Mouse (Mus musculus) forebrain, embryonic 15.5 days (tissue): ENCODE measurements at regions not wholly inside any gene's neighbourhood (a gene's known extent, or its start where the extent isn't known, plus 50 kb on each side); places are given as distances from the start of the nearest gene placed in this dataset.
A peak's percentile ranks its signal among the peaks of the same experiment; 100 is the strongest.

Source experiments
- ATAC-seq: fragments of 200-750 bp; cut with Nextera tagmentation; replicated peaks from 2 replicates; pipeline ENCODE4 v1.8.0; 2017; ENCODE audit warnings: mild to moderate bottlenecking, moderate TSS enrichment, moderate library complexity
- H3K27ac ChIP-seq: fragments of 300-500 bp; sonication (generic); replicated peaks from 2 replicates; pipeline ENCODE4 v1.5.1; 2015; ENCODE audit warnings: mild to moderate bottlenecking, inconsistent platforms
- H3K27me3 ChIP-seq: fragments of 300-500 bp; sonication (generic); 2 replicates; pipeline ENCODE4 v1.6.1; 2015; ENCODE audit warnings: inconsistent platforms
- H3K36me3 ChIP-seq: fragments of 300-500 bp; sonication (generic); 2 replicates; pipeline ENCODE4 v1.6.1; 2015; ENCODE audit warnings: mild to moderate bottlenecking, inconsistent platforms
- H3K4me1 ChIP-seq: fragments of 300-500 bp; sonication (generic); 2 replicates; pipeline ENCODE4 v1.6.1; 2015; ENCODE audit warnings: inconsistent platforms
- H3K4me2 ChIP-seq: fragments of 300-500 bp; sonication (generic); replicated peaks from 2 replicates; pipeline ENCODE4 v1.6.1; 2015; ENCODE audit warnings: mild to moderate bottlenecking, inconsistent platforms
- H3K4me3 ChIP-seq: fragments of 300-500 bp; sonication (generic); 2 replicates; pipeline ENCODE4 v1.5.1; 2015; ENCODE audit warnings: mild to moderate bottlenecking, inconsistent platforms
- H3K9ac ChIP-seq: fragments of 300-500 bp; sonication (generic); replicated peaks from 2 replicates; pipeline ENCODE4 v1.6.1; 2015; ENCODE audit warnings: mild to moderate bottlenecking, inconsistent platforms
- H3K9me3 ChIP-seq: fragments of 300-500 bp; sonication (generic); 2 replicates; pipeline ENCODE4 v1.6.1; 2016; ENCODE audit warnings: inconsistent platforms
- WGBS: fragments of 180-500 bp; shearing (Covaris S2); methylation state at CpG from one replicate; pipeline ENCODE4 v1.1.7; 2015; ENCODE audit warnings: mixed read lengths; 5-methylcytosine and 5-hydroxymethylcytosine counted together

DNA sequence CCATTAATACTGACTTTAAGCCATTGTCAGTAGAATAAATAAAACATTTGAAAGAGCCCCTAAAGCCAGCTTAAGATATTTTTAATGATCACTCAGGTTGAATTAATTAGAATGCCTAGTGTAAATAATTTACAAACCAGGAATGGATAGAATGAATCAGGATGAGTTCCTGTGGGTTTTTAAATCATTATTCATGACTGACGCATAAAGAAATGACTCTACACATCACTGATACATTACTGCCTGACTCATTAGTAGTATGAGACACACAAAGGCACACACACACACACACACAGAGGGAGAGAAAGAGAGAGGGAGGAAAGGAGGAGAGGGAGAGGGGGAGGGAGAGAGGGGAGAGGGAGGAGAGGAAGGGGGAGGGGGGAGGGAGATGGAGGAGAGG is 612.0 kb downstream of the Ipmk start:
- Histone ChIP-seq H3K27me3 (no peaks in the 10 kb centered on the region), H3K9me3 (no peaks in the 10 kb centered on the region), H3K4me1 (peaks cover 10% of the 10 kb centered on the region), H3K4me2 (no peak overlapping the region), H3K36me3 (no peaks in the 10 kb centered on the region), H3K4me3 (no peak overlapping the region), H3K9ac (no peak overlapping the region), H3K27ac (no peak overlapping the region)
- 61% methylated on average over 1 of the region's 1 CpGs for WGBS
- ATAC-seq = no peak

DNA sequence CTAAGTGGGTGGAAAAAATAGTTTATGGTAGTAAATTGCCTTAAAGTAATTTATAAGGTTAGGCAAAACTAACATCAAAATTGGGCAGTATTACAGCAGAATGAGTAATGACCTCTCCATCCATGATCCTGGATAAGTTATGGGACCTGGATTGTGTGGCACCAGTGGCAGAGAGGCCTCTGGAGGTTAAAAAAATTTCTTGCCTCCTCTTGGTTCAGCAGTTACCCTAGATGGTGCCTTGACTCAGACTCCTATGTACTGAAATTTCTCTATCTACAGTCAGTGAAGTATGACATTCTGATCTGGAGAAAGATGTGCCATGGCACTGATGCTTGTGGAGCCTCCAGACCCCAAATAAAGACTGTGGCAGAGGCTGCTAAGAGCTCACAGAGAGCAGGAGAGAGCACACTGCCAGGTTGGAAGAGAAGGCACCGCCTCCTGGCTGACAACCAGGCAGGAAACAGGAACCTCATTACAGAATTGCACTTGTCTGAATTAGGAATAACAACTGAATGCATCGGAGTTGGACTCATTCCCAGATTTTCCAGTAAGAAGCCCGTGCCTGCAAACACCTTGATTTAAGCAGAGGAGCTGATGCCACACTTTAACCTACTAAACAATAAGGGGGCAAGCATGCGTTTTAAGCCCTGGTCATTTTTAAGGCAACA is 613.0 kb downstream of the Ipmk start:
- WGBS = 25% methylated on average over 4 of the region's 4 CpGs
- no peak overlapping the region for H3K4me2 ChIP-seq
- H3K4me1 ChIP-seq = peaks cover 10% of the 10 kb centered on the region
- H3K9ac ChIP-seq = no peak overlapping the region
- no peaks in the 10 kb centered on the region for H3K36me3 ChIP-seq
- H3K27me3 ChIP-seq = no peaks in the 10 kb centered on the region
- no peaks in the 10 kb centered on the region for H3K9me3 ChIP-seq
- peak; percentile 81 for ATAC-seq
- no peak overlapping the region for H3K27ac ChIP-seq
- no peak overlapping the region for H3K4me3 ChIP-seq

DNA sequence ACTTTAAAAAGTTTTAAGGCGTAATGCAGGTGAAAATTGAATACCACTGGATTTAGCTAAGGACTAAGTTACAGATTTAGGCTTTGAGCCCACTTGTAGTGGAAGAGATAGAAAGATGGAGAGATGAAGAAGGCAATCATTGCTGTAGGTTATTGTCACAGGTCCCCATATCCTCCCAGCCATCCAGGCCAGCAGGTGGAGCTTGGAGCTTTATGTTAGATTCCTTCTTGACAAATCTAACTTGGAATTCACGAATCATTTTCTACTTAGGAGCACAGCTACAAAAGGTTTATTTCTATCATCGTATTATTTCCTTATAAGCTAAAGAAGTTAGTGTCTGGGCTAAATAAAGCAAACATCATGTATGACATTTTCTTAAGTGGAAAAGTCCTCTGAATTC is 630.5 kb downstream of the Ipmk start:
- Histone ChIP-seq H3K4me1 (no peaks in the 10 kb centered on the region), H3K9ac (no peak overlapping the region), H3K27me3 (no peaks in the 10 kb centered on the region), H3K36me3 (no peaks in the 10 kb centered on the region), H3K4me2 (no peak overlapping the region), H3K27ac (no peak overlapping the region), H3K4me3 (no peak overlapping the region), H3K9me3 (no peaks in the 10 kb centered on the region)
- no peak for ATAC-seq
- WGBS = 93% methylated on average over 3 of the region's 3 CpGs

DNA sequence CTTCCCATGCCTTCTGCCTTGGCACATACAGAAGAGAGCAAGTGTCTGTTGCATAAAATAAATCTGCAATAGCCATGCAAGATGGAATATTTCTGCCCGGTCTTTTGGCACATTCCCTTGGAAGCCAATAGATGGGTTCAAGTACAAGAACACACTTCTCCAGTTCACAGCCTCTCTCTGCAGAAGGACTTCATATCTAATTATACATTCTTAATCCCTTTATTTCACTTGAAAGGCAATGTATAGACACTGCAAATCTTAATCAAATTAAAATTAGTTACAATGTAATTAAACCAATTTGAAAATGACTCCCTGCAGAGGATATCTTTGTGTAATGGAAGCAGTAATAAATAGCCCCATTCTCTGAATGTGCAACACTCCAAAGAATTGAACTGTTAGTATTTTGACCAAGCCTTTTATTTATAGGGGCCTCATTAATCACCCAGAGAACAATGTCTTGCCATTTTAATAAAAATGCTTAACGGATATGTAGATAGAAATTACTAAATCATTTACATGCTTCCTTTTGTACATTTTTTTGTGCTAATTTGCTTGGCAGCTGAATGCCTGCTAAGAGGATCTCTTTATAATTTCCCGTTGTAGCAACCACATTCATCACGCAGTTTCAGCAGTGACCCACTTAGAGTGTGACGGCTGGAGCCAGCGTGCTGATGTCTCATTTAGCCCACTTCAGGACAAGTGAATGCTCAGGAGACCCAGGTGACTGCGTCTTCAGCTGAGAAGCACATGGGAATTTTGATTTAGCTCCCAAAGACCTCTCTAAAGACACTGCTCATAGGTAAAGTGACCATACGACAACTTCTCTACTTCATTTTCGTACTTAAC is 651.5 kb upstream of the Zwint start:
- Histone ChIP-seq H3K9me3 (no peaks in the 10 kb centered on the region), H3K4me1 (0 out of 2 replicates have a peak, but pooled peaks cover 4% of the 10 kb centered on the region), H3K9ac (no peak overlapping the region), H3K27ac (no peak overlapping the region), H3K27me3 (no peaks in the 10 kb centered on the region), H3K4me2 (no peak overlapping the region), H3K4me3 (no peak overlapping the region), H3K36me3 (no peaks in the 10 kb centered on the region)
- 36% methylated on average over 9 of the region's 9 CpGs for WGBS
- peak; percentile 41 for ATAC-seq
